Mouse (Mus musculus): ENCODE results near the gene Scd2.

DNA sequence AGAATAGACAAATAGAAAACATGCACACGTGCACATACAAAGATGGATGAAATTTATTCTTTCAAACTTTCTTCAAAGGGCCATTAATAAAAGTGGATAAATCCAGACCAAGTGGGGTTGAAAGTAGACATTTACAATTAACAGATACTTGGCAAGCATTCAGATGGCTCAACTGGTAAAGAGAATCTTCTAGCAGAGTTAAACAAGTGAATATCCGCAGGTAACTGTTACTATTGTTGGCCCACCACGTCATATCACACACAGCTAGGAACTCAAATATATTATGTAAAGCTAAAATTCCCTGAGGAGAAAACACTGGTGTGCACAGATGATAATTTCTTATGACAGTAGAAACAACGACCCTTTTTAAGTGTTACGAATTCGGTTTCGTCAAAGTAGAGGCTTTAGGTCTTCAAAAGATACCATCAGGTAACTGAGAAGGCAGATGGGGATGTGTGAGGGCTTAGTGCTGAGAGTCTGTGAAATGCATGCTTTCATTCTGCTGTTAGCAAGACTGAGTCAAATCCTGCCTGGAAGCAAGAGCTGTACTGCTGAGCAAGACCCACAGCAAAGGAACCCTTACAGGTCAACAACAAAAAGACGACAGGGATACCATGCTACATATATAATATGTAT is 15.3 kb downstream of the Scd2 start:
- TF ChIP-seq CTCF (IDR thresholded peaks at IDR 0.05; ENCODE audit: borderline replicate concordance, insufficient read depth, low read length): no peak
- TF ChIP-seq POLR2A (IDR thresholded peaks at IDR 0.05; ENCODE audit: low read depth, low read length): no peak
